Mouse (Mus musculus): ENCODE results near the gene Rcor2.

The Rcor2 gene

GRCm38 (mm10) chr19:7295071-7295658 lies 28.0 kb downstream of the Rcor2 start:
- peak; percentile 77 for DNase-seq

- no peak for DNase-seq
Observed at GRCm38 (mm10) chr19:7295959-7296358, 28.8 kb downstream of the Rcor2 start.

- no peak for DNase-seq
Observed at GRCm38 (mm10) chr19:7299052-7299451, 31.9 kb downstream of the Rcor2 start.

- no peak for DNase-seq
Observed at GRCm38 (mm10) chr19:7300078-7300477, 33.0 kb downstream of the Rcor2 start.

- no peak for DNase-seq
Observed at GRCm38 (mm10) chr19:7301647-7302492, 34.7 kb downstream of the Rcor2 start.

- DNase-seq, result peak; percentile 86
Observed at GRCm38 (mm10) chr19:7302493-7302797, 35.3 kb downstream of the Rcor2 start.

- DNase-seq, result no peak
Observed at GRCm38 (mm10) chr19:7303796-7304195, 36.7 kb downstream of the Rcor2 start.

GRCm38 (mm10) chr19:7304801-7305200 lies 37.7 kb downstream of the Rcor2 start:
- no peak for DNase-seq

- peak; percentile 86 for DNase-seq
Observed at GRCm38 (mm10) chr19:7305380-7306310, 38.5 kb downstream of the Rcor2 start.

- DNase-seq, result peak; percentile 75
Observed at GRCm38 (mm10) chr19:7306968-7307367, 39.8 kb downstream of the Rcor2 start.

- DNase-seq, result peak; percentile 86
Observed at GRCm38 (mm10) chr19:7307995-7308770, 41.1 kb downstream of the Rcor2 start.

- DNase-seq, result peak; percentile 88
Observed at GRCm38 (mm10) chr19:7309738-7310330, 42.7 kb downstream of the Rcor2 start.

- DNase-seq, result peak; percentile 91
Observed at GRCm38 (mm10) chr19:7310704-7311103, 43.6 kb downstream of the Rcor2 start.

- DNase-seq, result no peak
Observed at GRCm38 (mm10) chr19:7311306-7311705, 44.2 kb downstream of the Rcor2 start.

- DNase-seq, result no peak
Observed at GRCm38 (mm10) chr19:7313660-7314059, 46.5 kb downstream of the Rcor2 start.

- DNase-seq, result no peak
Observed at GRCm38 (mm10) chr19:7314976-7315586, 48.0 kb downstream of the Rcor2 start.

GRCm38 (mm10) chr19:7315587-7315984 lies 48.5 kb downstream of the Rcor2 start:
- DNase-seq, result no peak

- no peak for DNase-seq
Observed at GRCm38 (mm10) chr19:7316822-7317221, 49.7 kb downstream of the Rcor2 start.

GRCm38 (mm10) chr19:7317716-7318115 lies 50.6 kb downstream of the Rcor2 start:
- DNase-seq, result no peak

GRCm38 (mm10) chr19:7320181-7320580 lies 53.1 kb downstream of the Rcor2 start:
- DNase-seq, result peak; percentile 61

GRCm38 (mm10) chr19:7321391-7321790 lies 54.3 kb downstream of the Rcor2 start:
- no peak for DNase-seq
